In the genomic region with DNA sequence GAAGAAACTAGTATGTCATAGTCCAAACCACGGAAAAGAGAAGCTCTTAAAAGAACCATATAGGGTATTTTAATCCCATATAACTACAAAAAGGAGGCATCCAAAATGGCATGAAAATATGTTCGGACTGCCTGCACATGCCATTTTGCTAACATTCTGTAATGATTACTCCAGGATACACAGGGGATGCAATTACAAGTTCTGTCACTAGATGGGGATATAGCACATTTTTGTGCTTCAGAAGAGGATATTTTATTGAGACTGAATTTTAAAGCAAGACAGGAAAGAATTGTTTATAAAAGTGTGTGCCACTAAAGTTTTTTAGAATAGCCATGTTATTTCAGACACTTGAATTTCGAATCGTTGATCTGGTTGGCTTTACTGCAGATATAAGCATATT, we compare ENCODE assay signal across 8 mouse cellular contexts. TPM values are rescaled to one million over a fixed set of nuclear protein-coding genes. Genes with fewer than 3 reads are reported as not detected.
DNase-seq lines count a peak whose midpoint lies in the region; ATAC-seq and TF ChIP-seq lines count a peak whose summit lies in the region.
"Had no signal": no experiment of that assay in that cellular context is flagged by ENCODE, and none has a peak within 500 bp of the region (broad histone marks: within the 10 kb centered on the region; RNA-seq: fewer than 3 reads in every experiment).

No protein-coding gene starts in this region.

- H3K4me3 ChIP-seq in kidney, embryonic 15.5 days (replicated peaks), result no peak overlapping the region
- H3K4me3 ChIP-seq in hindbrain, postnatal 0 days (ENCODE audit: low read length), result no peak overlapping the region
- H3K4me3 ChIP-seq: neural tube, embryonic 13.5 days had no signal

- DNase-seq in kidney, postnatal 14 days, result peak; percentile 37
- peak; percentile 74 for DNase-seq in ES-CJ7 (ENCODE audit: low read depth, low spot score)
- peak; percentile 89 for DNase-seq in adipocyte (ENCODE audit: low spot score)
- DNase-seq in hindbrain, postnatal 0 days (ENCODE audit: low spot score), result peak; percentile 88
- peak; percentile 39 for DNase-seq in retina, adult 2 months (ENCODE audit: low read depth, low spot score)
- DNase-seq in heart, adult 11 months, result no peak

- no peak overlapping the region for H3K27ac ChIP-seq in kidney, embryonic 15.5 days
- H3K27ac ChIP-seq in hindbrain, postnatal 0 days, result no peak overlapping the region
- H3K27ac ChIP-seq: neural tube, embryonic 13.5 days had no signal

- 12% methylated on average over 4 of the region's 4 CpGs for WGBS in kidney, embryonic 15.5 days
- 8% methylated on average over 4 of the region's 4 CpGs for WGBS in hindbrain, postnatal 0 days

- no peak overlapping the region for H3K4me2 ChIP-seq in kidney, embryonic 15.5 days
- no peak overlapping the region for H3K4me2 ChIP-seq in hindbrain, postnatal 0 days (ENCODE audit: low read depth, low read length)
- H3K4me2 ChIP-seq: neural tube, embryonic 13.5 days had no signal

- peaks cover 6% of the 10 kb centered on the region; the same call in 1 of the 2 replicates for H3K36me3 ChIP-seq in kidney, embryonic 15.5 days
- no peaks in the 10 kb centered on the region for H3K36me3 ChIP-seq in hindbrain, postnatal 0 days (ENCODE audit: insufficient read depth, low read length)

- H3K27me3 ChIP-seq in kidney, embryonic 15.5 days, result no peaks in the 10 kb centered on the region
- no peaks in the 10 kb centered on the region for H3K27me3 ChIP-seq in hindbrain, postnatal 0 days (ENCODE audit: insufficient read depth, low read length)
- H3K27me3 ChIP-seq: neural tube, embryonic 13.5 days had no signal

- H3K9me3 ChIP-seq in kidney, embryonic 15.5 days (replicated peaks), result no peaks in the 10 kb centered on the region
- H3K9me3 ChIP-seq in hindbrain, postnatal 0 days (ENCODE audit: low read length), result no peaks in the 10 kb centered on the region
- H3K9me3 ChIP-seq: neural tube, embryonic 13.5 days had no signal

- no peaks in the 10 kb centered on the region for H3K4me1 ChIP-seq in kidney, embryonic 15.5 days
- H3K4me1 ChIP-seq in hindbrain, postnatal 0 days (ENCODE audit: insufficient read depth, low read length), result no peaks in the 10 kb centered on the region
- H3K4me1 ChIP-seq: neural tube, embryonic 13.5 days had no signal

- no peak overlapping the region for H3K9ac ChIP-seq in kidney, embryonic 15.5 days
- H3K9ac ChIP-seq in hindbrain, postnatal 0 days (replicated peaks; ENCODE audit: low read length), result no peak overlapping the region
- H3K9ac ChIP-seq: neural tube, embryonic 13.5 days had no signal

- peak; percentile 80 for TF ChIP-seq CTCF in hindbrain, postnatal 0 days (IDR thresholded peaks at IDR 0.05; ENCODE audit: low read depth)

- no peak for ATAC-seq in kidney, embryonic 15.5 days (replicated peaks; ENCODE audit: low FRiP score)
- ATAC-seq in hindbrain, postnatal 0 days, result 0 out of 2 replicates have a peak, but pooled peaks have one; percentile 54

RNA-seq across cellular contexts. Expression of gene Rpl22l1, which starts 9.1 kb away (rescaled TPM):
- 412 and 505 TPM in 2 replicates for polyA plus RNA-seq in kidney, embryonic 15.5 days (2015; fragmentation: Nextera tagmentation; extraction: Ambion mirVana)
- total RNA-seq in hindbrain, postnatal 0 days (2014; rRNA removed), result 116 and 157 TPM in 2 replicates
- 341 and 391 TPM in 2 replicates for polyA plus RNA-seq in hindbrain, postnatal 0 days (2015; fragmentation: Nextera tagmentation; extraction: Ambion mirVana)

RNA-seq across cellular contexts. Expression of gene Eif5a2, which starts 33.3 kb away (rescaled TPM):
- polyA plus RNA-seq in kidney, embryonic 15.5 days (2015; fragmentation: Nextera tagmentation; extraction: Ambion mirVana), result 7.4 and 8.0 TPM in 2 replicates
- 23.9 and 26.9 TPM in 2 replicates for total RNA-seq in hindbrain, postnatal 0 days (2014; rRNA removed)
- polyA plus RNA-seq in hindbrain, postnatal 0 days (2015; fragmentation: Nextera tagmentation; extraction: Ambion mirVana), result 10.0 and 10.7 TPM in 2 replicates
